Mouse (Mus musculus): ENCODE results near the gene B4galnt4.
A peak's percentile ranks its signal among the peaks of the same experiment; 100 is the strongest.

GRCm38 (mm10) chr7:141079481-141080449, 18.9 kb downstream of the B4galnt4 start:
- TF ChIP-seq CTCF (IDR thresholded peaks at IDR 0.05; ENCODE audit: extremely low read depth, insufficient read length, insufficient replicate concordance, low read depth, low read length): no peak
- TF ChIP-seq POLR2A (IDR thresholded peaks at IDR 0.05; ENCODE audit: low read depth, low read length): peak; percentile 55; the same call in 1 of the 2 replicates

Data from small intestine, adult 2 months (tissue).